Mouse (Mus musculus) spleen, postnatal 10 days (tissue): Measurements from ENCODE around the gene C5ar2.
"Not testable (repeated sequence)": the region's sequence is repeated elsewhere in the genome, so short reads cannot be mapped to it uniquely, and the experiment has no call there.

Experiments used
- DNase-seq, 2 experiments: peaks; one replicate each; pipeline ENCODE4 v3.0.0; 2021 to 2022; ENCODE audit warnings: low spot score in 2 of 2

Gene C5ar2

DNA sequence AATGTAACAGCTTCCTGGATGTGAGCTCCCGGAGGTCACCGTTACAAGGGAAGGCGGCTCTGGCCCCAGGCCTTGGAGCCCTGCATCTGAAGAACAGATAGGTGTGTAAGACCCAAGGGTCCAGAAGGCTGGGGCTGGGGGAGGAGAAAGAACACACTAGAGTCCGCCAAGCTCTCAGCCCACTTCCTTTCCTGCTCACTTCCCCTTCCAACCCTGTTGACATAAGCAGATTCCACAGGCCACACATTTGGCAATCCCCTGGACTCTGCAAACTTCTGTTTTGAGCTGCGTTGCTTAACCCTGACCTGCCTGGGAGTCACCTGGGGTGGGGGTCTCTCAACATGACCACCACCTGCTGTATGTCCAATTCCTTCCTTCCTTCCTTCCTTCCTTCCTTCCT, at the start of gene C5ar2:
C5ar2 (minus strand) TSS at position 88 of the 400 bp plus-strand sequence.
- no peak for DNase-seq

GRCm38 (mm10) chr7:16287791-16288190, 43.8 kb upstream of the C5ar2 start:
- DNase-seq, result no peak

DNA sequence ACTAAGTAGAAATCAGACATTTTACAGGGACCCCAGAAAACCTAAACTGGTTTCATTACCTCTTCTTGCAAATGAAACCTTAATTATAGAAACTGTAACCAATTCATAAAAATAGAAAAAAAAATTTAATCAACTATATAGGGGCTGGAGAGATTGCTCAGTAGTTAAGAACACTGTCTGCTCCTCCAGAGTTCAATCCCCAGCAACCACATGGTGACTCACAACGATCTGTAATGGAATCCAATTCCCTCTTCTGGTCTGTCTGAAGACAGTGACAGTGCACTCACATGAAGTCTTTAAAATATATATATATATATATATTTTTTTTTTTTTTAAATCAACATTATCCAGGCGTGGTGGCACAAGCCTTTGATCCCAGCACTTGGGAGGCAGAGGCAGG, 43.1 kb upstream of the C5ar2 start:
- DNase-seq, result no peak

- DNase-seq, result peak; percentile 98 to 100
These were observed 42.3 kb upstream of the C5ar2 start, which contains the start of gene Ccdc9 for GRCm38 (mm10) chr7:16286026-16286961. Gene Ccdc9, minus strand, starts transcription at chr7:16286795.

DNA sequence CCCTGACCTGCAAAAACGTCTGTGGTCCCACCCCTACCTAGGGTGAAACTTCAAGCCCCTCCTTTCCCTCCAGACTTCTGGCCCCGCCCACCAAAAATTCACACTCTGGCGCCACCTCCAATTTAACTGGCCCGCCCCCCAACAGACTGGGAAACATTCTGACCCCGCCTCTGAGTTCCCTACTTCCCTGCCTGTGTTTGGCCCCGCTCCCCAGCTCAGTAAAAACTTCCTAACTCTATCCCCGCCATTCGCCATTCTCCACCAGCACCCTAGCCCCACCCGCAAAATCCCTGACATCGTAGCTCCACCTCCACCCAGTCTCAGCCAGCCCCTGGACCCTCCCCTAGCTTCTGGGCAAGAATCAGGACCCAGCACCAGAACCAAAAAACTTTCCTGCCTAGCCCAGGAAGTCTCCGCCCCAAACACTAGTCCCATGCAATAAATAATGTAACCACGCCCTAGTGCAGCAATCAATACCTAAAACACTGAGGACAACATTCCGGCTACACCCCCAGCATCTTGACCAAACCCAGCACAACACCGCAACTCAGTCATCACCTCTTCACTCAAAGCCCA, 41.6 kb upstream of the C5ar2 start:
- DNase-seq, result peak in 1 of 2 experiments; percentile 81

- DNase-seq, result no peak
These were observed 41.0 kb upstream of the C5ar2 start for GRCm38 (mm10) chr7:16284904-16285303.

- DNase-seq, result no peak
These were observed 40.0 kb upstream of the C5ar2 start for GRCm38 (mm10) chr7:16284001-16284400.

GRCm38 (mm10) chr7:16282334-16282733, 38.4 kb upstream of the C5ar2 start:
- DNase-seq, result no peak

- no peak for DNase-seq
These were observed 36.8 kb upstream of the C5ar2 start for GRCm38 (mm10) chr7:16280721-16281120.

DNA sequence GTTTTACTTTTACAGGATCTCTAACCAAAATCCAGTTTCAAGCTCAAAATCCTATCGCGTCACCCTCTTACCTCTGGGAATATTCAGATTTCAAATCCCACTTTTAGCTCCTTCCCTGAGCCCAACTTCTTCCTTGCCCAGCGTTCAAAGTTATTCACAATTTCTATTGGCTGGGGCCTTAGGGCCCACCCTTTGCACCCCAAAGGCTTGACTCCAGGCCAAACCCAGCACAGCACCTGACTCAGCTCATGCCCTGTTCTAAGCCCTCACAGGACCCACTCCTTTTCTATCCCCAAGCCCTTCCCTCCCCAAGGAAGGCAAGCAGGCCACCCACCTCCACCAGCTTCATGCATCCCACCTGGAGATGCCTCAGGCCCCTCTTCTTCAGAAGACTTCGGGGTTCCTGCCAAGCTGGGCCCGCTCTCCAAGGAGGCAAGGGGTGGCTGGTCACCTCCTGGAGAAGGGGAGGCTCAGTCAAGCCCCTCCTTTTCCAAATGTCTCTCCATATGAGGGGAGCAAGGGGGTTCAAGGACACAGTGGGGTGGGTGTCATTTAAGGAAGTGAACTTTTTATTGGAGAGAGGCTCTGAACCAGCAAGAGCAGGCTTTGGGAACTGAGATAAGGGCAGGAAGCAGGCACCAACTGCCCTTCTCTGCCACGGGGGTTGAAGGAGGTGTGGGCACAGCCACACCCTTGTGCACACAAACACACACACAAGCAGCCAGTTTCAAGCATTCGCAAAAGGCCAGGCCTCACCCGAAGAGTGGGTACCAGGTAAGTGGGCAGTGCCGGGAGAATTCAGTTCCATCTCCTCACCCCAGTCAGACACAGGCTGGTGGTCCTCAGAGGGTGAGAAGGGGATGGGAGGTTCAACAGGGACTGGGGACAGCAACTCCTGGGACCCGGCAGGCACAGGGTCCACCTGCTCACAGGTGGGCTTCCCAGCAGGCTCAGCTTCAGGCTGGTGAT, 31.3 kb upstream of the C5ar2 start:
- peak; percentile 53 to 57 for DNase-seq

DNA sequence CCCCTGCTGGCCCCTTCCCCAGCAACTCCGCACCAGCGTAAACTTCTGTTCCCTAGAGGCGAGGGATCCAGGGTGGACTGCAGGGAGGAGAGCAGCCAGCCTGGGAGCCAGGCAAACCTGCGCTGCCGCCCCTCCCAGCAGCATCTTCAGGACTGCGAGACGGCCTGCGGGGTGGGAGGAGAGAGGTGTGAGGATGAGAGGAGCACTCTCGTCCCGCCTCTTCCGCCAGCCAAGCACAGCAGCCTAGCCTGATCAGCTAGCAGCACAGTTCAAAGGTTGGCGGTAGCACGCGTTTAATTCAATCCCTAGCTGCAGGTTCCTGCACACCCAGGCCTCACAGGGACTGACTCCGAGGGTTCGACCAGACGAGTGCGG, 29.8 kb upstream of the C5ar2 start:
- peak; percentile 86 to 88 for DNase-seq

DNA sequence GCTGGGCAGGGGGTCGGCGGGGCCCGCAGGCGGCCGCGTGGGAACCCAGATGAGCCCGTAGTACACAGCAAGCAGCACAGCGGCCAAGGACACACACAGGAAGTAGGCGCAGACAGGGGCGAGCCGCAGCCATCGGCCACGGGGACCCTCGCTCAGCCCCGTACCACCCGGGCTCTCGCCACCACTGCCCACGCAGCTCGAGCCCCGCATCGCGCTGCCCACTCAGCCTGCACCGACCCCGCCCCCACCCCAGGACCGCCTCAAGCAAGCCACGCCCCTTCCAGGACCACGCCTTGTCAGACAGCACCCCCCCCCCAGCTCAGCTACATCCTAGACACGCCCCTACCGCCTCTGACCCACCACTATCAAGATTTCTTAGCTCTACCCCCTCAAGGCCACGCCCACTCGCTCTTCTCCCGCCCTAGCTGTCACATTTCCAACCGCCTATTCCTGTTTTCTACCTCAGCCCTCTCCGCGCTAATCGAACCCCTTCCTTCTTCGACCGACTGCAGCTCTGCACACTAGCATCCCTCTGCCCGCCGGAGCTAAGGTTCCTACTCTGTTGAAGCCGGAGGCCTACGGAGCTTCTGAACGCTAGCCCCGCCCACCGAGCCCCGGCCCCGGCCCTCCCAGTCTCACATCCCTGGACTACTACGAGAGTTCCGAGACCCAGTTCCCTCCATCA, 29.3 kb upstream of the C5ar2 start, which contains the start of gene Inafm1:
Inafm1 (minus strand) TSS at position 537 of the 685 bp plus-strand sequence.
- DNase-seq, result peak in 1 of 2 experiments; percentile 94

DNA sequence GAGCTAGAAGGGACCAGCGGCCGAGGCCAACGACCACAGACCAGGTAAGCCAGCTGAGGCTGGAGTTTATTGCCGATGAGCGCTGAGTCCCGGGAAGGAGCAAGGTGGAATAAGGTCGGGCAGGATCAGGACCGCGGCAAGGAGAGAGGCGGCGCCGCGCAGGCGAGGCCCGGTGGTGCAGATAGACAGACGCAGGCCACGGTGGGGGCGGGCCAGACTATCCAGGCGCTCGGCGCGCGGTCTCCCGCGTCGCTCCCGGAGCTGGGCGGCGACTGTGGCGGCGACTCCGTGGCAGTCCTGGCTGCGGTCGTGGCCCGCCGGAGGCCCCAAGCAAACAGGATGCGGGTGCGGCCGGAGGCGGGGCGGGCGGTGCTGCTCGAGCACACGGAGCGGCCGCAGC, 28.7 kb upstream of the C5ar2 start:
- peak; percentile 67 to 87 for DNase-seq

GRCm38 (mm10) chr7:16271139-16271538, 27.2 kb upstream of the C5ar2 start:
- DNase-seq, result no peak

GRCm38 (mm10) chr7:16266593-16266992, 22.6 kb upstream of the C5ar2 start:
- not testable (repeated sequence) for DNase-seq

- no peak for DNase-seq
These were observed 21.9 kb upstream of the C5ar2 start for GRCm38 (mm10) chr7:16265856-16266255.

DNA sequence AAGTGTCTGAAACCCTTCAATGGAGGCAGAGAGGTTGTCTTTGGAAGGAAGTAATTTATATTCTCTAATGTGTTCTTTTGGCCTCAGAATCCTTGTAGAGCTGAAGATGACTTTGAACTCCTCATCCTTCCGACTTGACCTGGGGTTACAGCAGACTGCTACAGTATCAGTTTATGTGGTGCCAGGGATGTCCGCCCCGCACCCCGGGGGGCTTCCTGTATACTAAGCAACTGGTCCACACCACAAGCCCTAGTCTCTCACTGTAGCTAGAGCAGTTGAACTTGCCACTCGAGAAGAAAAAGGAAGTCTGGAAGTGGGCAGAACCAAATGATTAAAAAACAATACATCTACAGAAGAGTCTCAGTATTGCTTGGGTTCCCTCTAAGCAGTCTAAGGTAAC, 19.9 kb upstream of the C5ar2 start:
- DNase-seq, result no peak

DNA sequence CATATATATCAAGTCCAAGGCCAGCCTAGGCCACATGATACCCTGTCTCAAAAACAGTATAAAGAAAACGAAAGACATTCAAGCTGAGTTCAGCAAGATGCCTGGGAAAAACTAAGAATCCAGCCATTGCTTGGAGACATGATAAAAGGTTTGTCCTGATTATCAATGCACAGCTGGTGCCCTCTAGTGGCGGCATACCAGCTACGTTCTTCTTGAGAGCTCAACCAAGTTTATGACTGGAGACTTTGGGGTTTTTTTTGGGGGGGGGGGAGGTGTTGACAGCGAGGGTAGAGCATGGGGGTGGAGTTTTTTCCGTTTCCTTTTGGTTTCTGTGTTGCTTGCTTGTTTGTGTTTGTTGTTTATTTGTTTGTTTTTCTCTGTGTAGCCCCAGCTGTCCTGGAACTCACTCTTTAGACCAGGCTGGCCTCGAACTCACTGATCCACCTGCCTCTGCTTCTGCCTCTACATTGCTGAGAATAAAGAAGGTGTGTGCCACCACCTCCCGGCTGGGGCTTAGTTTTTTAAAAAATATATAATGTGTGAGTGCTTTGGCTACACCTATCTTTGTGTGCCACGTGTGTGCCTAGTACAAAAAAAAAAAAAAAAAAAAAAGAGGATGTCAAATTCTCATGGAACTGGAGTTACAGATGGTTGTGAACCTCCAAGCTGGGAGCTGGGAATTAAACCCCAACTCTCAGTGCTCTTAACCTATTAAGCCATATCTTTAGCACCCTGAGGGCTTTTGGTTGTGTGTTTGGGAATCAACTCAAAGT, 19.2 kb upstream of the C5ar2 start:
- DNase-seq, result peak; percentile 70 to 90

- DNase-seq, result no peak
These were observed 17.1 kb upstream of the C5ar2 start for GRCm38 (mm10) chr7:16261097-16261496.

GRCm38 (mm10) chr7:16259110-16259590, 15.2 kb upstream of the C5ar2 start, which contains the start of gene C5ar1:
Gene C5ar1, minus strand, starts transcription at chr7:16259540.
- no peak for DNase-seq
